Mouse (Mus musculus) lung, adult 18-20 months (tissue): Measurements from ENCODE around the gene Apoe.

Experiments
- DNase-seq, 2 experiments: peaks; one replicate each; pipeline ENCODE4 v3.0.0; 2022; ENCODE audit warnings: mixed read lengths in 2 of 2

The Apoe gene

DNA sequence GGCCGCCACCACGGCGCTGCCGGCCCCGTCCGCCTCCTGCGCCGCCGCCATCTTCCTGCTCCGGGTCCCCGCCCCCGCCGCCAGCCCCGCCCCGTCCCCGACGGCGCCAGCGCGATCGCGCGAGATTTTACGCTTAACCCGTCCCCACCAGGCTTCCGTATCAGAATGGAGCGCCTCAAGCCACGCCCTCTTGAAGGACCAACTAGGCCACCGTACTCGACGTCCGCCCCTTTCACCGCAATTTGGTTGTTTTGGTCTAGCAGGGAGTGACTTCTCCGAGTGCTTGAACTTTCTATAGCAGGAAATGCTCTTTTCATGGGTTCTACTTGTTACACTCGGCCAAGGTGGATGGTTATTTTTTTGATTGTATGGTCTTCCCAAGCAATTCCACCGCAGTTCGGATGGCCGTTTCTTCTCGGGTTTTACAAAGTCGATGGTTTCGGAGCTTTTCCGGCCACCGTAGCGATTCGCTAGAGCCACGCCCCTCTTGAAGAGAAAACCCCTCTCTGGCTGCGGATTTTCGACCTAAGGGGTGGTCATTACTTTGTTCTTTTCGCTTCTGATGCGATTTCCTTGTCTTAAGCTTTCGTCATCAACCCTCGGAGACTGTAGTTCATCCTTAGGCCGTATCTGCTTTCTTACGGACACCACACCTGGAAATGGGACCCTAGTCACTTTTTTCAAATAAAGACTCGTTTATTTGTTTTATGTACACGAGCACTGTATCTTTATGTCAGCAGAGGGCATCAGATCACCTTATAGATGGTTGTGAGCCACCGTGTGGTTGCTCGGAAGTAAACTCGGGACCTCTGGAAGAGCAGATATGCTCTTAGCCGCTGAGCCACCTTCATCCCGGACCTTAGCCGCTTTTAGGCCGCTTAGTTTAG lies 33.8 kb downstream of the Apoe start, which contains the start of gene Clptm1:
TSS of gene Clptm1 (minus strand) at position 79 of the 887 bp plus-strand sequence.
- peak; percentile 97 to 98 for DNase-seq

DNA sequence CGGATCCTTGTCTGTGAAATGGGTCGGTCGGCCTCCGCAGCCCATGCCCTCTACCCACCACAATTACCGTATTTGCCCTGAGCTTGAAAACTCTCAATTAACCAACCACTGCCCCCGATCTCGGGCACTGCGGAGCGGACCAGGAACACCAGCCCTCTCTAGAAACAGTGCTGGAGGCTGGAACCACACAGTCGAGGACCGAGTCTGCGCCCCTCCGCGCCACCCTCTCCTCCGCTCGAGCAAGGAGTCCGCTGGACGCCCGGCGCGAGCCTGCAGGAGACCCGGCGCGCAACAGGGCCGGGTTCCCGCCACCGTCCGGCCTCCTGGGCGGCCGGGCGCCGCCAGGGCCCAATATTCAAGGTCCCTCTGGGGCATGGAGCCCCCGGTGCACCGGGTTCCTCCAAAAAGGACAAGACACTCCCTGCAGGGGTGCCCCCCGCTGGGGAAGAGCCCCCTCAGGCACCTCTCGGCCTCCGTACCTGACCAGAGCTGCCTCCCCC lies 34.5 kb downstream of the Apoe start:
- DNase-seq: no peak

DNA sequence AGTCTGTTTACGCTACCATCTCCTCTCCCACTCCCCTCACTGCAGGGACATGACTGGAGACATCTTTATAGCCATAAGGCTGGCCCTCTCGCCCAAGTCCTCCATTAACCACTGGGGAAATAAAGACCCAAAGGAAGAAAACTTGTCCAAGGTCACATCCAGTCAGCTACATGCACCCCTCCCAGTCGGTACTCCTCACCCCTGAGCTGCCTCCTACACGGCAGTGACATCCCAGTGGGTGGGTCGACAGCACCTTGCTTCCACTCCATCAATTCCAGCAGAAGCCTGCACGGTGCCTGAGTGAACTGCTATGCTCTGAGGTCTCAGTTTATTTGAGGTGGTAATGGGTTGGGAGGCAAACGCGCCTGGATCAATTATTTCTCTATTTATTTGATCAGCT lies 35.0 kb downstream of the Apoe start:
- DNase-seq: no peak

DNA sequence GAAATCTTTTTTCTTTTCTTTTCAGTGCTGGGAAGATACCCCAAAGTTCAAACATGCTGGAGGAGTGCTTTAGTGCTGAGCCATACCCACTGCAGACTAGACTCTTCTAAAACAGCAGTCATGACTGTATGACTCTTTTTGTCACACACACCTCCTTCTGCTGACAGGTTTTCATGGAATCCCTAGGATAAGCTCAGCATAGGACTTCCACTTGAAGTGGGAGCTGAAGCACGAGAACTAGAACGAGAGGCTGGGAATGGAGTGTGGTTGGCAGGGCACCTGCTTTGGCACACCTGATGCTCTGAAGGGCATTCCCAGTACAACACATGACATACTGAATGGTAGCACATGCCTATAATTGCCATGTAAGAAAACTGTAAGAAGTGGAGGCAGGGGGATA lies 46.4 kb downstream of the Apoe start:
- no peak for DNase-seq

DNA sequence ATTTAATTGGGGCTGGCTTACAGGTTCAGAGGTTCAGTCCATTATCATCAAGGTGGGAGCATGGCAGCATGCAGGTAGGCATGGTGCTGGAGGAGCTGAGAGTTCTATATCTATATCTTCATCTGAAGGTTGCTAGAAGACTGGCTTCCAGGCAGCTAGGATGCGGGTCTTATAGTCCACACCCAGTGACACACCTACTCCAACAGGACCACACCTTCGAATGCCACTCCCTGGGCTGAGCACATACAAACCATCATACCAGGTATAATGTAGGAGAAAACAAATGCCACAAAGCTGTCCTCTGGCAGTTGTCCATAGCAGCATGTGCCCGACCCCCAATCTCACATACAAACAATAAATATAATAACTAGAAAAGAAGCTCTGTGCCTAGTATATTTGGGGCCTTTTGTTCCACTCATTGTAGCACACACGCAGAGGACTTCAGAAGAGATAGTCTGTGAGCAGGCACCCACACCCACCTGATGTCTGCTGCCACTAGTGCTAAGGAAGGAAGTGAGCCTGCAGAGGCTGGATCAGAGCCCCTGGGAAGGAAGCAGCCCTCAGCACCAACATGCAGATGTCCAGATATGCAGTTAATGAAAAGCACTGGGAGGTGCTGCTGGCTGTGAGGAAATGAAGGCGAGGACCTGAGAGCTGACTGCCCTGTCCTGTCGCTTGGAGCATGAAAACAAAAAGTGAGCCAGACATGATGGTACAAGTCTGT lies 47.8 kb downstream of the Apoe start:
- peak in 1 of 2 experiments; percentile 24 for DNase-seq
